Mouse (Mus musculus) heart, embryonic 15.5 days (tissue): ENCODE measurements around the gene Prox2. TPM values are rescaled to one million over a fixed set of nuclear protein-coding genes. Genes with fewer than 3 reads are reported as not detected.

Experiments used
- ATAC-seq: fragments of 200-750 bp; cut with Nextera tagmentation; replicated peaks from 2 replicates; pipeline ENCODE4 v1.8.0; 2017; ENCODE audit warnings: low read depth, moderate TSS enrichment; ENCODE audit not compliant: insufficient number of reproducible peaks, insufficient read depth, low FRiP score
- H3K27ac ChIP-seq: fragments of 300-500 bp; sonication (generic); 2 replicates; pipeline ENCODE4 v1.5.1; 2015; ENCODE audit warnings: mild to moderate bottlenecking, inconsistent platforms
- H3K27me3 ChIP-seq: fragments of 300-500 bp; sonication (generic); 2 replicates; pipeline ENCODE4 v1.6.1; 2015; ENCODE audit warnings: inconsistent platforms
- H3K36me3 ChIP-seq: fragments of 300-500 bp; sonication (generic); 2 replicates; pipeline ENCODE4 v1.6.1; 2015; ENCODE audit warnings: mild to moderate bottlenecking, inconsistent platforms
- H3K4me1 ChIP-seq: fragments of 300-500 bp; sonication (generic); replicated peaks from 2 replicates; pipeline ENCODE4 v1.6.1; 2015; ENCODE audit warnings: inconsistent platforms
- H3K4me2 ChIP-seq: fragments of 300-500 bp; sonication (generic); 2 replicates; pipeline ENCODE4 v1.6.1; 2015; ENCODE audit warnings: inconsistent platforms, mild to moderate bottlenecking, moderate library complexity
- H3K4me3 ChIP-seq: fragments of 300-500 bp; sonication (generic); 2 replicates; pipeline ENCODE4 v1.5.1; 2015; ENCODE audit warnings: mild to moderate bottlenecking, inconsistent platforms
- H3K9ac ChIP-seq: fragments of 300-500 bp; sonication (generic); 2 replicates; pipeline ENCODE4 v1.6.1; 2015; ENCODE audit warnings: mild to moderate bottlenecking, inconsistent platforms
- H3K9me3 ChIP-seq: fragments of 300-500 bp; sonication (generic); replicated peaks from 2 replicates; pipeline ENCODE4 v1.6.1; 2016; ENCODE audit warnings: inconsistent platforms
- WGBS: fragments of 180-500 bp; shearing (Covaris S2); methylation state at CpG from one replicate; pipeline ENCODE4 v1.1.7; 2015; ENCODE audit warnings: mixed read lengths; 5-methylcytosine and 5-hydroxymethylcytosine counted together
- polyA plus RNA-seq: library from polyadenylated mRNA; unstranded; fragments of >200 nt; fragmentation: Nextera tagmentation; extraction: Ambion mirVana; gene quantifications from 2 replicates; pipeline ENCODE4 v1.2.1, GENCODE M21; 2015

Prox2 gene
- 2.5 TPM in 2 replicates for polyA plus RNA-seq

DNA sequence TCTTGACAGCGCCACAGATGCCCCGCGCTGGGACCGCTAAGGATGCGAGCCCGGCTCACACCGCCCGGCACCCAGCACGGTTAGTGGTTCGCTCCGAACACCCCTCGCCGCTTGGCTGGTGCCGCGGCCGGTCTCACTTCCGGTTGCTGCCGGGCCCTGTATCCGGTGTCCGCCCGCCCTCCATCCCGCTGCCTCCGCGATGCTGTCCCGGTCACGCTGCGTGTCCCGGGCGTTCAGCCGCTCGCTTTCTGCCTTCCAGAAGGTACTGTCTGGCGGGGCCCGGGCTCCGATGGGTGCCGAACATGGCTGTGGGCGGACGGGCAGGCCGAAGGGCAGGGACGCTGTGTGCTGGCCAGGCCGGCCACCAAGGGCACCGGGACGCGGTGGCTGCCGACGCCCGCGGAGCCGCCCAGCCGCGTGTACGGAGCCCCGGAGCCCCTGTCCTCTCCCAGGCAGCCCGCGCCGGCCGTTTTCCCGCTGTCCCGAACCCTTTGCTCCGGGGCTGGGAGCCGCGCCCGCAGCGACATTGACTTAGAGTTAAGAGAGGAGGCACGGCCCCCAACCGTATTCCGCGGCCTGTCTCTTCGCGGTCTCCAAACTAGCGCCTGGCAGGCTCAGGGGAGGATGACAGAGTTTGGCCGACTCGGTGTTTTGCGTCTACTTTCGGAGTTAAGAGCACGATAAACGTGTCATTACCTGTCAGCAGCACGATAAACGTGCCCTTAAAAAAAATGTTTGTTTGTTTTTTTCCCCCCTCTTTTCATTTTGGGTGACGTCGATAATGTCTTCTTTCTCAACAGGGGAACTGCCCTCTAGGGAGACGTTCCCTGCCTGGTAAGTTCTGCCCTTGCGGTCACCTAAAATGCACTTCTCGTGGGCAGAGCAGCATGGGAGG lies at the start of gene Prox2, which contains the start of gene Dlst:
Gene Prox2 (minus strand): TSS at position 62 of the 895 bp plus-strand sequence.
Gene Dlst (plus strand): TSS at position 136 of the 895 bp plus-strand sequence.
- peak within 1 kb of the TSS; percentile 82 for H3K4me2 ChIP-seq
- H3K4me1 ChIP-seq = peaks cover 42% of the 10 kb centered on the region
- H3K36me3 ChIP-seq = 0 out of 2 replicates have a peak, but pooled peaks cover 3% of the 10 kb centered on the region
- peak; percentile 92 for ATAC-seq
- H3K9ac ChIP-seq = peak within 1 kb of the TSS; percentile 99
- peak within 1 kb of the TSS; percentile 95 for H3K27ac ChIP-seq
- no peaks in the 10 kb centered on the region for H3K27me3 ChIP-seq
- under 1% methylated on average over 82 of the region's 83 CpGs for whole genome bisulfite sequencing
- peak within 1 kb of the TSS; percentile 96 for H3K4me3 ChIP-seq
- H3K9me3 ChIP-seq = no peaks in the 10 kb centered on the region

DNA sequence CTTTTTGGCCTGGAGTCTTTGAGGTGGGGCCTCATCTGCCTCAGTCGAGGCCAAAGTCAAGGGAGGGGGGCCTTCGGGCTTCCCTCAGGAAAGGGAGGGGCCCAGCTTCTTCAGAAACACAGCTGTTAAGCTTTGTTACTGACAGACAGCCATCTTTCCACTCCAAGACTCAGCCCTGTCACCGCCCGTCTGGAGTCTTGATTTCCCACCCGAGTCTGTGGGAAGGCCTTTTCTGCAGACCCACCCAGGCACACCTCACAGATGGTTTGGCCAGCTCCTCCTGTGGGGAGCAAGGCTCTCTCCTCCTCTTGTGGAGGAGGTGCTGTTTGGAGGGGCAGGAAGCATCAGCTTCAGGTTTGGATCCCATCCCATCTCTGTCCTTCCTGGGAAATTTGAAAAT lies 49.0 kb upstream of the Prox2 start:
- Histone ChIP-seq H3K36me3 (no peaks in the 10 kb centered on the region), H3K9me3 (no peaks in the 10 kb centered on the region), H3K4me2 (no peak overlapping the region), H3K27ac (no peak overlapping the region), H3K27me3 (no peaks in the 10 kb centered on the region), H3K4me1 (peaks cover 3% of the 10 kb centered on the region; the same call in 1 of the 2 replicates), H3K4me3 (no peak overlapping the region), H3K9ac (no peak overlapping the region)
- WGBS = 48% methylated on average over 5 of the region's 5 CpGs
- no peak for ATAC-seq

DNA sequence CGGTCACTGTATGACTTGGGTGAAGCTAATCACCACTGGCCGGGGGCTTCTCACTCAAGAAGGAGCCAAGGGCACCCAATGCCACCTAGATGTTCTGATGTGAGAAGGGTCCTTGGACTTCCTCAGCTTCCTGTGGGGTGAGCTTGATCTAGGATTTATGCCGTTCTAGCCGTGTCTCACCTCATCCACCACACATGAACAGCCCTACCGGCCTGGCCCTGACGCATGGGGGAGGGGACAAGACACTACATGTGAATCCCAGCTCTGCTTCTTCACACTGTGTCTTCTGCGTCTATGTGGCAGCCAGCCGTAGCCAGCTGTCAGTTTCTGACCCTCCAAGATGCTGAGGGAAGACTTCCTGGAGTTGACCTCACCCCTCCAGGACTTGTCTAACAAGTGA lies 48.2 kb upstream of the Prox2 start:
- no peak overlapping the region for H3K4me3 ChIP-seq
- no peaks in the 10 kb centered on the region for H3K27me3 ChIP-seq
- no peaks in the 10 kb centered on the region for H3K36me3 ChIP-seq
- ATAC-seq = no peak
- WGBS = 76% methylated on average over 8 of the region's 8 CpGs
- H3K9ac ChIP-seq = no peak overlapping the region
- H3K9me3 ChIP-seq = no peaks in the 10 kb centered on the region
- H3K4me2 ChIP-seq = no peak overlapping the region
- peaks cover 3% of the 10 kb centered on the region; the same call in 1 of the 2 replicates for H3K4me1 ChIP-seq
- H3K27ac ChIP-seq = no peak overlapping the region

DNA sequence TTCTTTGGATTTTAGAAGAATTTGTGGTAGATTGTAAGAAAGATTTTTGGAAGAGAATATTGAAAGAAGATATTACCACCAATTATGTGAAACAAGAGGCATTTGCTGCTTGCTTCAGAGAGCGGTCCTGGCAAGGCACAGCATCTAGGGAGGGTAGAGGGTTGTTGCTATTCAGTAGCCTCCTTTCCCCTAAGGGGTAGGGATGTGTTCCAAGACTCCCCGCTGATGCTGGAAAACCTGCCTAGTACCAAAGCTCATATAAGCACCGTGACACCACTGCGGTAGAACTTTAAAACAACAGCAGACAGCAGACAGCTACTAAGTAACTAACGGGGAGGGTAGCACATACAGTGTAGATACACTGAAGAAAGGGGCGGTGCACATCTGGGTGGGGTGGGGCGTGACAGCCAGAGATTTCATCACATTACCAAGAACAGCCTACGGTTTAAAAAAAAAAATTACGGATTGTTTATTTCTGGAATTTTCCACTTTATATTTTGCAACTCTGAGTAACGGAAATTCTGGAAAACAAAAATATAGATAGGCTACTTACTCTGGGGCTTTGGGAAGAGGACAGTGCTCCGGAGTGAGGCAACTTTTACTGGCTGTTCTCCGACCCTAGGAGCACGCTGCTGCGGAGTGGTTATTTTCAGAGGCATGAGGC lies 47.4 kb upstream of the Prox2 start:
- Histone ChIP-seq H3K9me3 (no peaks in the 10 kb centered on the region), H3K4me2 (no peak overlapping the region), H3K4me3 (no peak overlapping the region), H3K27ac (no peak overlapping the region), H3K4me1 (peaks cover 3% of the 10 kb centered on the region; the same call in 1 of the 2 replicates), H3K36me3 (no peaks in the 10 kb centered on the region), H3K27me3 (no peaks in the 10 kb centered on the region), H3K9ac (no peak overlapping the region)
- WGBS = 83% methylated on average over 14 of the region's 14 CpGs
- ATAC-seq = no peak

DNA sequence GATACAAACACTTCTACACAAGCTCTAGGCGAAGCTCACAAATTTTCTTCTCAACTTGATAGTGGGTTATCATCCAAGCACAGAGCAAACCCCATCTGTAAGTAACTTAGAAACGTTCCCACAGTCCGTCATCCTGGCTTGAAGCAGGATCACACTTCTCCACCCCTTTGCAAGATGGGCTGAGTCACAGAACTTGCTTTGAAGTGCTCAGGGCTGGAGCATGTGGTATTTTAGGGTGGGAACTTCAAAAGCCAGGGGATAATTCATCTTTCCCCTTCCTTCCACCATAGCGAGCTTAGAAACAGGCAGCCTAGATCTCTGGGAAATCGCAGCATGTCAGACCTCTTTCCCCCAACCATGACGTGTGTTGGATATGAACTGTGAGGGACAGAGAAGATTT lies 45.8 kb upstream of the Prox2 start:
- H3K27me3 ChIP-seq = 0 out of 2 replicates have a peak, but pooled peaks cover 2% of the 10 kb centered on the region
- H3K27ac ChIP-seq = no peak overlapping the region; the same call in 1 of the 2 replicates
- no peaks in the 10 kb centered on the region for H3K36me3 ChIP-seq
- no peaks in the 10 kb centered on the region for H3K9me3 ChIP-seq
- H3K4me3 ChIP-seq = no peak overlapping the region
- peaks cover 3% of the 10 kb centered on the region; the same call in 1 of the 2 replicates for H3K4me1 ChIP-seq
- H3K4me2 ChIP-seq = no peak overlapping the region
- ATAC-seq = no peak
- H3K9ac ChIP-seq = no peak overlapping the region
- 23% methylated on average over 6 of the region's 6 CpGs for WGBS

DNA sequence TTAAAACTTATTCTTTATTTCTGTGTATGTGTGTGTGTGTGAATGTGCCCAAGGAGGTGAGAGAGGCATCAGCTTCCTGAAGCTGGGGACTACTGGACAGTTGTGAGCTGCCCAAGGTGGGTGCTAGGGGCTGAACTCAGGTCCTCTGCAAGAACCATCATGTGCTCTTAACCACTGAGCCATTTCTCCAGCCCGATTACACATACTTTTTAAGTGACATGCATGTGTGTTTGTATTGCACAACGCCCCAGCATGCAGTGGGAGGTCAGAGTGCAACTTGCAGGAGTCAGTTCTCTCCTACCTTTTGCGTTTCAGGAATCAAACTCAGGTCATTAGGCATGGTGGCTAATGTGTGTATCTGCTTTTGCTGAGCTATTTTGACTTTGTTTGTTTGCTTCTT lies 42.5 kb upstream of the Prox2 start:
- no peak overlapping the region for H3K4me3 ChIP-seq
- H3K4me2 ChIP-seq = no peak overlapping the region
- peaks cover 5% of the 10 kb centered on the region; the same call in 1 of the 2 replicates for H3K27me3 ChIP-seq
- ATAC-seq = no peak
- no peaks in the 10 kb centered on the region for H3K36me3 ChIP-seq
- no peak overlapping the region for H3K9ac ChIP-seq
- peaks cover 11% of the 10 kb centered on the region for H3K4me1 ChIP-seq
- 67% methylated on average over 3 of the region's 3 CpGs for WGBS
- no peak overlapping the region for H3K27ac ChIP-seq
- no peaks in the 10 kb centered on the region for H3K9me3 ChIP-seq

DNA sequence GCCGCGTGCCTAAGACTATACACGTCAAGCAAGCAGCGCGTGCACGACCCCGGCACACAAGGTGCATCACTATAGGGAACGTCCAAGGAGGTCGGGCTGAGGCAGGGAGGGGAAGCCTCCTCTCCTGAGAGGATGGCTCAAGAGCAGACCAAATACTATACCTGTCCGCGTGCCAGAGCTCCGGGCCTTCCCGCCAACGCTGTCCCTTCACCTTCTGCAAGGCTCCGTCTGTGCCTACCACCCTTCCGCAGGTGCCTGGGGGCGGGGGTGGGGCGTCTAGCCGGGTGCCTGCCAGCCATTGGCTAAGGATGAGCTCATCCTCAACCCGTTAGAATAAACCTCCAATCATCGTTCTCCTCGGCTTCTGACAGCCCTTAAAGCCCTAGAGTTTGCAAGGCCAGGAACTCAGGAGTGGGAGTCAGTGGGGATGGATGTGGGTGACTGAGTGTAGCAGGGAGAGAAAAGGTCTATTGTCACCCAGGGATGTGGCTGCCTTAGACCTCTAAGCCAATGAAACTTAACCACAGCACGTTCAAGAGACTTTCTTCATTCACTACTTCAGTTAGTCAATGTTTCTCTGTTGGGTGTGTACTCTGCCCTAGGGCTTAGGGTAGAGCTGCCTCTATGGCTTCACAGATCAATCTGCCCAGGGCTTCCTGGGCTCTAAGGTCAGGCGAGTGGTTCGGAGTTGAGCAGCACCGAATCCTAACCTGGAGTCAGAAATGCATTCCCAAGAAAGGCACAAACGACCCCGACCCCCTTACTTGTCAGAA lies 40.6 kb upstream of the Prox2 start, which contains the start of gene Rps6kl1:
Gene Rps6kl1 (minus strand): TSS at position 263 of the 773 bp plus-strand sequence.
- Histone ChIP-seq H3K27ac (no peak within 1 kb of the TSS), H3K36me3 (no peaks in the 10 kb centered on the region), H3K9ac (no peak within 1 kb of the TSS), H3K27me3 (peaks cover 5% of the 10 kb centered on the region; the same call in 1 of the 2 replicates), H3K4me2 (peak within 1 kb of the TSS; percentile 61), H3K9me3 (no peaks in the 10 kb centered on the region), H3K4me3 (peak within 1 kb of the TSS; percentile 38), H3K4me1 (peaks cover 18% of the 10 kb centered on the region)
- peak; percentile 63; the same call in 1 of the 2 replicates for ATAC-seq
- 15% methylated on average over 28 of the region's 28 CpGs for WGBS

DNA sequence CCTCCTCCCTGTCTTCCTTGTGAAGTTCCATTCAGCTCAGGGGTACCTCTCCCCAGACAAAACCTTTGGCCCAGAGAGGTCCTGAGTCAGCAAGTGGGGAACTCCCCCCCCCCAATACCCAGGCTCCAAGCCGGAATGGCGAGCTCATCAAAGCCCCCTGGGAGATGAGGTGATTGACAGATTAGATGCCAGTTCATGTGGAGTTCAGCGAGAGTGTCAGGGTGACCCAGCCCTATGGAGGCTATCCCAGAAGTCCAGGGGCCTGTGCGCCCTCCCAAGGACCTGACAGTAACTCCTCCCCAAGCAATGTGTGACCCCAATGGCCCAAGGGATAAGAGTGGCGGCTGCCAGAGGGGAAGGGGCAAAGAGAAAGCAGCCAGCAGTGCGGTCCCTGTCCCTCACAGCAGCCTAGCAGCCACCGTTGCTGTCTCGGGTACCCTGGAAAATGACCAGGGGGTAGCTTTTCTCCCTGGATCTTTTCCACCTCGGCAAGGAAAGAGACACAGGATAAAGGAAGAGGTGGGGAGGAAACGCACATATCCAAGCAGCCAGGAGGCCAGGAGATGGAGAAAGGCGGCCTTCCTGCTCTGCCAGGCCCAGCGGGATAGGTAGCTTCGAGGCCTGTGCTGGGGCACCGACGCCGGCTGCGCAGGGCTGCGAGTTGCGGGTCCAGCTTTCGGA lies 39.9 kb upstream of the Prox2 start:
- H3K4me3 ChIP-seq = peak overlapping the region; percentile 38
- no peak for ATAC-seq
- H3K4me2 ChIP-seq = peak overlapping the region; percentile 61
- H3K36me3 ChIP-seq = no peaks in the 10 kb centered on the region
- no peaks in the 10 kb centered on the region for H3K9me3 ChIP-seq
- H3K9ac ChIP-seq = no peak overlapping the region
- 11% methylated on average over 20 of the region's 20 CpGs for WGBS
- no peak overlapping the region for H3K27ac ChIP-seq
- peaks cover 25% of the 10 kb centered on the region for H3K4me1 ChIP-seq
- H3K27me3 ChIP-seq = peaks cover 5% of the 10 kb centered on the region; the same call in 1 of the 2 replicates

DNA sequence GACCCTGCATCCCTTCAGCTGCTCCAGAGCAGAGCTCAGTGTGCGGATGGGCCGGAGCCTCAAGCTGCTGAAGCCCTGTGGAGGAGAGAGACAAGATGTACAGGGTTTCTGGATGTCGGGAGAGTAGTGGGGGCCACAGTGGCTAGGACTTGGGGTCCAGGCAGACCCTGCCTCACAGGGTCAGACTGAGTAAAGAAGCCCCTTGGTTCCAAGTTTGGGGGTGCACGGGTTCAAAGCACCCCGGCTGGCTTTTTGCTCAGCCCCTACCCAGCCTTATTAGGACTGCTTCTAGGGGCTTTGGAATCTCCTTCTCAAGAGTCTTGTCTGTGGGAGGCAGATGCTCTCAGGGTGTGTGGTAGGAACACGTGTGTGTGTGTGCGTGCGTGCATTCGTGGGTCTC lies 36.3 kb upstream of the Prox2 start:
- no peaks in the 10 kb centered on the region for H3K9me3 ChIP-seq
- H3K27me3 ChIP-seq = peaks cover 5% of the 10 kb centered on the region; the same call in 1 of the 2 replicates
- H3K36me3 ChIP-seq = no peaks in the 10 kb centered on the region
- H3K4me2 ChIP-seq = no peak overlapping the region
- H3K4me3 ChIP-seq = no peak overlapping the region
- no peak overlapping the region for H3K9ac ChIP-seq
- H3K27ac ChIP-seq = no peak overlapping the region
- ATAC-seq = no peak
- WGBS = 76% methylated on average over 9 of the region's 9 CpGs
- peaks cover 26% of the 10 kb centered on the region for H3K4me1 ChIP-seq

DNA sequence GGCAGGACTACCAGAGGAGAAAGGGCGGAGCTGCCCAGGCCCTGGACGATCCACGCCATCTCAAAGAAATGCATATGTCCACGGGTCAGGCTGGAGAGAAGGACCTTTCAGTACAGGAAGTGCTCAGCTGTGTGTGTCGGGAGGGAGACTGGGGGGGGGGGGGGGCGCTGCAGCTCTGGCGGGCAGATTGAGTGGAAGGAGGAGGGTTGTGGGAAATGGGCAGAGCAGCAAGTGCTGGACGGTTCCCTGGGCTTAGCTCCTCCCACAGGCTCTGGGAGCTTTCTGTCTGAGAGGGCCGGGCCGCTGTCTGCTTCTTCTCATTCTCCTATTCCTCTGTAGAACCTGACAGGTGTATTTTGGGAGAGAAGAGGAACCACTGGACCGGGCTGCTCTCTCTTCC lies 35.8 kb upstream of the Prox2 start:
- Histone ChIP-seq H3K4me1 (peaks cover 26% of the 10 kb centered on the region), H3K9me3 (no peaks in the 10 kb centered on the region), H3K27ac (no peak overlapping the region), H3K9ac (no peak overlapping the region), H3K4me2 (no peak overlapping the region), H3K36me3 (no peaks in the 10 kb centered on the region), H3K4me3 (no peak overlapping the region), H3K27me3 (peaks cover 3% of the 10 kb centered on the region; the same call in 1 of the 2 replicates)
- WGBS = 23% methylated on average over 11 of the region's 11 CpGs
- peak; percentile 34; the same call in 1 of the 2 replicates for ATAC-seq
